Mouse (Mus musculus): ENCODE data around the gene Agap1. TPM values are rescaled to one million over a fixed set of nuclear protein-coding genes. Genes with fewer than 3 reads are reported as not detected.

Agap1 gene
- polyA plus RNA-seq, 1 experiment from 2014 or later, result 72.2 TPM

GRCm38 (mm10) chr1:89621014-89621791, 166.6 kb downstream of the Agap1 start:
- H3K36me3 ChIP-seq (replicated peaks; ENCODE audit: control insufficient read depth, insufficient read depth), result peaks cover 15% of the 10 kb centered on the region; the same call in 1 of the 2 replicates
- no peak overlapping the region for H3K4me2 ChIP-seq (replicated peaks)
- 60% methylated on average over 8 of the region's 8 CpGs for WGBS
- H3K4me3 ChIP-seq (replicated peaks; ENCODE audit: low read length), result no peak overlapping the region
- ATAC-seq (ENCODE audit: low FRiP score) (no peak), DNase-seq (ENCODE audit: low spot score) (no peak)
- H3K9ac ChIP-seq, result no peak overlapping the region
- H3K9me3 ChIP-seq (ENCODE audit: control insufficient read depth, low read length), result no peaks in the 10 kb centered on the region
- H3K27me3 ChIP-seq (ENCODE audit: control insufficient read depth, insufficient read depth, low read length), result no peaks in the 10 kb centered on the region
- H3K27ac ChIP-seq, result no peak overlapping the region
- H3K4me1 ChIP-seq (replicated peaks; ENCODE audit: control insufficient read depth, insufficient read depth, low read length), result no peaks in the 10 kb centered on the region

- no peak overlapping the region for H3K4me2 ChIP-seq (replicated peaks)
- peaks cover 15% of the 10 kb centered on the region; the same call in 1 of the 2 replicates for H3K36me3 ChIP-seq (replicated peaks; ENCODE audit: control insufficient read depth, insufficient read depth)
- H3K27ac ChIP-seq, result no peak overlapping the region
- no peak overlapping the region for H3K4me3 ChIP-seq (replicated peaks; ENCODE audit: low read length)
- no peaks in the 10 kb centered on the region for H3K4me1 ChIP-seq (replicated peaks; ENCODE audit: control insufficient read depth, insufficient read depth, low read length)
- H3K27me3 ChIP-seq (ENCODE audit: control insufficient read depth, insufficient read depth, low read length), result no peaks in the 10 kb centered on the region
- no peaks in the 10 kb centered on the region for H3K9me3 ChIP-seq (ENCODE audit: control insufficient read depth, low read length)
- DNase-seq (ENCODE audit: low spot score) (no peak), ATAC-seq (ENCODE audit: low FRiP score) (no peak)
- no peak overlapping the region for H3K9ac ChIP-seq
- WGBS, result 70% methylated on average over 8 of the region's 8 CpGs
Measured at GRCm38 (mm10) chr1:89621952-89622351, 167.3 kb downstream of the Agap1 start.

GRCm38 (mm10) chr1:89622801-89623200, 168.2 kb downstream of the Agap1 start:
- no peak overlapping the region for H3K4me3 ChIP-seq (replicated peaks; ENCODE audit: low read length)
- peaks cover 12% of the 10 kb centered on the region; the same call in 1 of the 2 replicates for H3K36me3 ChIP-seq (replicated peaks; ENCODE audit: control insufficient read depth, insufficient read depth)
- no peaks in the 10 kb centered on the region for H3K9me3 ChIP-seq (ENCODE audit: control insufficient read depth, low read length)
- H3K4me1 ChIP-seq (replicated peaks; ENCODE audit: control insufficient read depth, insufficient read depth, low read length), result no peaks in the 10 kb centered on the region
- DNase-seq (ENCODE audit: low spot score) (no peak), ATAC-seq (ENCODE audit: low FRiP score) (no peak)
- no peaks in the 10 kb centered on the region for H3K27me3 ChIP-seq (ENCODE audit: control insufficient read depth, insufficient read depth, low read length)
- no peak overlapping the region for H3K27ac ChIP-seq
- H3K4me2 ChIP-seq (replicated peaks), result no peak overlapping the region
- 89% methylated on average over 7 of the region's 7 CpGs for WGBS
- H3K9ac ChIP-seq, result no peak overlapping the region

GRCm38 (mm10) chr1:89625312-89625711, 170.7 kb downstream of the Agap1 start:
- Histone ChIP-seq H3K4me3 (replicated peaks; ENCODE audit: low read length) (no peak overlapping the region), H3K4me2 (replicated peaks) (no peak overlapping the region), H3K27me3 (ENCODE audit: control insufficient read depth, insufficient read depth, low read length) (no peaks in the 10 kb centered on the region), H3K9me3 (ENCODE audit: control insufficient read depth, low read length) (no peaks in the 10 kb centered on the region), H3K9ac (no peak overlapping the region), H3K36me3 (replicated peaks; ENCODE audit: control insufficient read depth, insufficient read depth) (peaks cover 35% of the 10 kb centered on the region), H3K27ac (no peak overlapping the region), H3K4me1 (replicated peaks; ENCODE audit: control insufficient read depth, insufficient read depth, low read length) (no peaks in the 10 kb centered on the region)
- DNase-seq (ENCODE audit: low spot score) (no peak), ATAC-seq (ENCODE audit: low FRiP score) (no peak)
- 95% methylated on average over 4 of the region's 4 CpGs for WGBS

GRCm38 (mm10) chr1:89625967-89626366, 171.4 kb downstream of the Agap1 start:
- ATAC-seq (ENCODE audit: low FRiP score) (no peak), DNase-seq (ENCODE audit: low spot score) (no peak)
- WGBS, result 94% methylated on average over 7 of the region's 7 CpGs

GRCm38 (mm10) chr1:89626940-89627339, 172.3 kb downstream of the Agap1 start:
- Histone ChIP-seq H3K4me1 (replicated peaks; ENCODE audit: control insufficient read depth, insufficient read depth, low read length) (no peaks in the 10 kb centered on the region), H3K9me3 (ENCODE audit: control insufficient read depth, low read length) (no peaks in the 10 kb centered on the region), H3K27me3 (ENCODE audit: control insufficient read depth, insufficient read depth, low read length) (no peaks in the 10 kb centered on the region), H3K4me2 (replicated peaks) (no peak overlapping the region), H3K27ac (peak overlapping the region; percentile 54), H3K9ac (no peak overlapping the region), H3K4me3 (replicated peaks; ENCODE audit: low read length) (no peak overlapping the region), H3K36me3 (replicated peaks; ENCODE audit: control insufficient read depth, insufficient read depth) (peaks cover 42% of the 10 kb centered on the region)
- 48% methylated on average over 10 of the region's 10 CpGs for WGBS
- DNase-seq (ENCODE audit: low spot score) (no peak), ATAC-seq (ENCODE audit: low FRiP score) (no peak)

More at GRCm38 (mm10) chr1:89625967-89626366, 171.4 kb downstream of the Agap1 start:
- Histone ChIP-seq H3K9ac (no peak overlapping the region), H3K36me3 (replicated peaks; ENCODE audit: control insufficient read depth, insufficient read depth) (peaks cover 41% of the 10 kb centered on the region), H3K4me3 (replicated peaks; ENCODE audit: low read length) (no peak overlapping the region), H3K9me3 (ENCODE audit: control insufficient read depth, low read length) (no peaks in the 10 kb centered on the region), H3K4me1 (replicated peaks; ENCODE audit: control insufficient read depth, insufficient read depth, low read length) (no peaks in the 10 kb centered on the region), H3K27me3 (ENCODE audit: control insufficient read depth, insufficient read depth, low read length) (no peaks in the 10 kb centered on the region), H3K27ac (no peak overlapping the region), H3K4me2 (replicated peaks) (no peak overlapping the region)

GRCm38 (mm10) chr1:89627650-89628049, 173.0 kb downstream of the Agap1 start:
- Histone ChIP-seq H3K36me3 (replicated peaks; ENCODE audit: control insufficient read depth, insufficient read depth) (peaks cover 42% of the 10 kb centered on the region), H3K4me1 (replicated peaks; ENCODE audit: control insufficient read depth, insufficient read depth, low read length) (no peaks in the 10 kb centered on the region), H3K9me3 (ENCODE audit: control insufficient read depth, low read length) (no peaks in the 10 kb centered on the region), H3K4me2 (replicated peaks) (no peak overlapping the region), H3K9ac (no peak overlapping the region), H3K4me3 (replicated peaks; ENCODE audit: low read length) (no peak overlapping the region), H3K27ac (peak overlapping the region; percentile 54; the same call in 1 of the 2 replicates), H3K27me3 (ENCODE audit: control insufficient read depth, insufficient read depth, low read length) (no peaks in the 10 kb centered on the region)
- WGBS, result 55% methylated on average over 3 of the region's 3 CpGs
- ATAC-seq (ENCODE audit: low FRiP score) (no peak), DNase-seq (ENCODE audit: low spot score) (no peak)

GRCm38 (mm10) chr1:89630836-89631235, 176.2 kb downstream of the Agap1 start:
- Histone ChIP-seq H3K9ac (no peak overlapping the region), H3K9me3 (ENCODE audit: control insufficient read depth, low read length) (no peaks in the 10 kb centered on the region), H3K27me3 (ENCODE audit: control insufficient read depth, insufficient read depth, low read length) (no peaks in the 10 kb centered on the region), H3K36me3 (replicated peaks; ENCODE audit: control insufficient read depth, insufficient read depth) (peaks cover 50% of the 10 kb centered on the region), H3K4me2 (replicated peaks) (no peak overlapping the region), H3K27ac (no peak overlapping the region), H3K4me1 (replicated peaks; ENCODE audit: control insufficient read depth, insufficient read depth, low read length) (no peaks in the 10 kb centered on the region), H3K4me3 (replicated peaks; ENCODE audit: low read length) (no peak overlapping the region)
- DNase-seq (ENCODE audit: low spot score), result no peak
- WGBS, result 85% methylated on average over 4 of the region's 4 CpGs
- no peak for ATAC-seq (ENCODE audit: low FRiP score)

GRCm38 (mm10) chr1:89631747-89632146, 177.1 kb downstream of the Agap1 start:
- Histone ChIP-seq H3K9ac (no peak overlapping the region), H3K9me3 (ENCODE audit: control insufficient read depth, low read length) (no peaks in the 10 kb centered on the region), H3K27me3 (ENCODE audit: control insufficient read depth, insufficient read depth, low read length) (no peaks in the 10 kb centered on the region), H3K27ac (no peak overlapping the region), H3K4me2 (replicated peaks) (no peak overlapping the region), H3K36me3 (replicated peaks; ENCODE audit: control insufficient read depth, insufficient read depth) (peaks cover 59% of the 10 kb centered on the region), H3K4me3 (replicated peaks; ENCODE audit: low read length) (no peak overlapping the region), H3K4me1 (replicated peaks; ENCODE audit: control insufficient read depth, insufficient read depth, low read length) (no peaks in the 10 kb centered on the region)
- WGBS, result 17% methylated on average over 1 of the region's 1 CpGs
- ATAC-seq (ENCODE audit: low FRiP score) (no peak), DNase-seq (ENCODE audit: low spot score) (peak; percentile 84)

Data from hindbrain, embryonic 14.5 days (tissue).